Mouse (Mus musculus) olfactory bulb, adult 2 months (tissue): ENCODE data around the gene Lactb.

Experiments used
- CTCF ChIP-seq: fragments of 200-500 bp; IDR thresholded peaks from 2 replicates; pipeline ENCODE4 v1.5.1; 2012; ENCODE audit warnings: low read depth, mild to moderate bottlenecking, low read length, moderate library complexity; ENCODE audit not compliant: insufficient read depth
- POLR2A ChIP-seq: fragments of 200-500 bp; IDR thresholded peaks from 2 replicates; pipeline ENCODE4 v1.6.1; 2012; ENCODE audit warnings: mild to moderate bottlenecking, low read depth, low read length, moderate library complexity; ENCODE audit not compliant: insufficient read depth

DNA sequence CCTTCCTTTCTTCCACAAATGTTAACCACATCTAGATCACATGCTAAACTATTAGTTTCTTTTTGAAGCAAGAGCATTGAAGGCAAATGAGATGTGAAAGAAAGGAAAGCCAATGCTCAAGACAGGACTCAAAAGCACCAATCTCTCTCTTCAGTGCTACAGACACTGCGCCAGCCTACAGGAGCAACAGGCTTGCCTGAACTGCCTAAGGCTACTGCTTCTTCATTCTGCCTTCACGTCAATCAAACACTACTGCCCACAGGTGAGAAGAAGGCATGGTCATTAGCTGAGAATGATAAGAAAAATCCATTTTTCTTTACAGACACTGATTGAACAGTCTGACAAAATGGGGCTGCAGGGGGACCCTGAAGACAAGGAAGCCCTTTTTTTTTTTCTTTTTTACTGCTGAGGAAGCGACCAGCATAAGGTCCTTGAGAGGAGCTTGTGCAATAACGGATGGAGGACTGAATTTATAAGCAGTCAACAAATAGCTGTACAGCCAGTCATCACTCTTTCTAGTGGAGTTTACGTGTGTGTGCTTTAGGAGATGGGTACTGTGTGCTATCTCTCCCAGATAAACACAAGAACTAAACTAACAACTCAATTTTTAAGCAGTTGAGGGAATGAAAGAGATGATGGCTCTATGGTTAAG, 67.4 kb downstream of the Lactb start:
- TF ChIP-seq CTCF (no peak), POLR2A (no peak)
